Mouse (Mus musculus) heart, adult 2 months (tissue): ENCODE results near the gene Dscam.

Experiments used
- CTCF ChIP-seq: fragments of 200-600 bp; IDR thresholded peaks from 2 replicates; pipeline ENCODE4 v1.8.1; 2022; ENCODE audit warnings: antibody characterized with exemption, mild to moderate bottlenecking, moderate library complexity
- POLR2A ChIP-seq: fragments of 200-500 bp; IDR thresholded peaks from 2 replicates; pipeline ENCODE4 v1.6.1; 2011; ENCODE audit warnings: mild to moderate bottlenecking, low read depth, low read length, control low read depth; ENCODE audit not compliant: insufficient read depth

GRCm38 (mm10) chr16:97209997-97210396, 39.4 kb upstream of the Dscam start:
- TF ChIP-seq CTCF (no peak), POLR2A (no peak)
